Mouse (Mus musculus) heart, embryonic 16.5 days (tissue): Measurements from ENCODE around the gene Crygn. TPM values are rescaled to one million over a fixed set of nuclear protein-coding genes. Genes with fewer than 3 reads are reported as not detected.

ENCODE experiments used
- ATAC-seq: fragments of 200-750 bp; cut with Nextera tagmentation; replicated peaks from 2 replicates; pipeline ENCODE4 v1.8.0; 2017; ENCODE audit warnings: moderate number of reproducible peaks; ENCODE audit not compliant: insufficient read depth, low FRiP score; ENCODE audit errors: extremely low read depth
- H3K27ac ChIP-seq: fragments of 300-500 bp; sonication (generic); 2 replicates; pipeline ENCODE4 v1.5.1; 2014; ENCODE audit warnings: mild to moderate bottlenecking, low read length, control low read depth, moderate library complexity
- H3K27me3 ChIP-seq: fragments of 300-500 bp; sonication (generic); 2 replicates; pipeline ENCODE4 v1.6.1; 2014; ENCODE audit warnings: low read length, mixed read lengths; ENCODE audit not compliant: control insufficient read depth, insufficient read depth
- H3K36me3 ChIP-seq: fragments of 300-500 bp; sonication (generic); 2 replicates; pipeline ENCODE4 v1.6.1; 2014; ENCODE audit not compliant: control insufficient read depth, insufficient read depth
- H3K4me1 ChIP-seq: fragments of 300-500 bp; sonication (generic); 2 replicates; pipeline ENCODE4 v1.6.1; 2014; ENCODE audit warnings: low read length, mixed read lengths; ENCODE audit not compliant: control insufficient read depth, insufficient read depth
- H3K4me2 ChIP-seq: fragments of 300-500 bp; sonication (generic); 2 replicates; pipeline ENCODE4 v1.6.1; 2014; ENCODE audit warnings: low read depth, mild to moderate bottlenecking, control low read depth, low read length
- H3K4me3 ChIP-seq: fragments of 300-500 bp; sonication (generic); 2 replicates; pipeline ENCODE4 v1.5.1; 2014; ENCODE audit warnings: mild to moderate bottlenecking, control low read depth, low read length
- H3K9ac ChIP-seq: fragments of 300-500 bp; sonication (generic); 2 replicates; pipeline ENCODE4 v1.6.1; 2014; ENCODE audit warnings: low read length, control low read depth
- H3K9me3 ChIP-seq: fragments of 300-500 bp; sonication (generic); replicated peaks from 2 replicates; pipeline ENCODE4 v1.6.1; 2016; ENCODE audit warnings: low read length; ENCODE audit not compliant: control insufficient read depth
- WGBS: fragments of 180-500 bp; shearing (Covaris S2); extraction: QIAGEN DNeasy Blood & Tissue Kit; methylation state at CpG from one replicate; pipeline ENCODE4 v1.1.7; 2014; 5-methylcytosine and 5-hydroxymethylcytosine counted together
- polyA plus RNA-seq: library from polyadenylated mRNA; unstranded; fragments of >200 nt; fragmentation: Nextera tagmentation; extraction: Ambion mirVana; gene quantifications from 2 replicates; pipeline ENCODE4 v1.2.1, GENCODE M21; 2015

Gene Crygn
- polyA plus RNA-seq, 1 experiment from 2014 or later = 1.7 TPM

DNA sequence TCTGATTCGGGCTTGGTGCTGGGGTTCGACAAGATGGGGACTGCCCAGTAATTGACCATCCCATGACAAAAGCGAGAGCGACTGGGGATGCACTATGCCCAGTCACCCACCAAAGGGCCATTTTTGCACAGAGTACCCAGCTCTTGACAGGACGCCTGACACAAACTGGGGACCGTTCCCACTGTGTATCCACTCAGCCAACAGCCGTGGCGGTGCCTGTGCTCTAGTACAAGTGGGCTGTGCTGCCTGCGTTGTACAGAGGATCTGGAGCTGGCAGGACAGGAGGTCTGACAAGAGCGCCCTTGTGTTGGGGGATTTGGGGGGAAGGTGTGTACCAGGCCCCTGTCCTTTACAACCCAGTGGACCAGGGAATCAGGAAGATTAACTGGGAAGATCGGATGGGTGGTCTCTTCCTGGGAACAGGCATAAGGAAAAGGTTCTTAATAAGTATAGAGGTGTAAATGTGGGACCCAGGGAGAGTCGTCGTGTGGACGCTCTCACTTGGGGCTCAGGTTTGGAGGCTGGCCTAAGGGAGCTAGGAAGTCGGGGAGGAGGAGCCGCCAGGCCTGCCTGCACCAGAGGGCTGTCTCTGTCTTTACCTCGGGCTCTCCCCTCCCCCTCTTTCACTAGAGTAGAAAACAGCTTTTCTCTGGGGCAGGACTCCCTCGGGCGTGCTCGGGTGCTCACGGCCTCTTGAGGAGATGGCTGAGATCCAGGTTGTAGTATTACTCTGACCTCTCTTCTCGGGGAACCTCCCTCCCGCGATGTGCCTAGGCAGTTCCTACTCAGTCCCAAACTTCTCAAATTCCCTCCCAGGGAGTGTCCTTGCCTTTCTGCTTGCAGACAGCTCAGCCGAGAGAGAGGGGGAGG lies 6.3 kb downstream of the Crygn start:
- Histone ChIP-seq H3K4me2 (peak overlapping the region; percentile 96), H3K9ac (peak overlapping the region; percentile 95), H3K4me1 (peaks cover 23% of the 10 kb centered on the region), H3K4me3 (peak overlapping the region; percentile 76), H3K36me3 (no peaks in the 10 kb centered on the region), H3K27me3 (no peaks in the 10 kb centered on the region), H3K9me3 (no peaks in the 10 kb centered on the region), H3K27ac (peak overlapping the region; percentile 98)
- WGBS = 1% methylated on average over 25 of the region's 25 CpGs
- ATAC-seq = peak; percentile 63

DNA sequence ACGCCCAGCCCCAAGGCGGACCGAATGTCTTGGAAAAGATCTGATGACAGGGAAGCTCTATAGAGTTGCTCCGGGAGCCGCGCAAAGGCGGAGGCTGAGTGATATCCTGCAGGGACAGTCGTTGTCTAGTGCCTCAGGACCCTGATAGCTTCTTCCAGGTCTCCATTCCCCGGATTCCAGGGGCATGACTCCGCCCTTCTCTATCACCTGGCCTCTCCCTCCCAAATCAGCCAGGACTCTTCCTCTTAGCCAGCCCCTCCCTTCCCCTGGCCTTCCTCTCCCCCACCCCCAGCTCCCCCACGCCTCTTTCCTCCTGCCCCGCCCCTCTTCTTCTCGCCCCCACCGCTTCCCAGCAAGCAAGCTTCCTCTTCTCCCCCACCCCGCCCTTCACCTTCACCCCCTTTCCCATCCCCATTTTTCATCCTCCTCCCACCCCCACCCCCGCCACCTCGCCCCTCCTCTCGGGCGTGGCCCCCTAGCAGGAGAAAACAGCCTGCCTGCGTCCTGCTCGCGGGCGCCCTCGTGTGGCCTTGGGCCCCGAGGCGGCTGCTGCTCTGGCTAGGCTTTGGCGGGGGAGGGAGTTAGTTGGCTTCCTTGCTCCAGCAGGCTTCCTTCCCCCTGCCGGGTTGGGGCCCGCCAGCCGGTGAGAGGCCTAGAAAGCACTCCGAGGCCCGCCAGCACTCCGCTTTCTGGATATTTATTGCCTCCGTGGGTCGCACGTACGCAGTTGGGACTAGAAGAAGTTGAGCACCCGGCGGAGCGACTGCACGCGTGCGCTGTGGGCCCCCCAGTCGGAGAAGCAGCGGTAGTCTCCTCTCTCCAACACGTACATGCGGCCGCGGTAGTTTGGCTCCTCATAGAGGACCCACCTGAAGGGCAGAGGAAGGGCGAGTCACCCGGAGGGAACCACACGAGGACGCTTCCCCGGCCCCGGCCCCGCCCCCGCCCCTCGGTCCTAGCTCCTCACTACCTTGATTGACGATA lies 7.2 kb downstream of the Crygn start:
- H3K9me3 ChIP-seq = no peaks in the 10 kb centered on the region
- no peaks in the 10 kb centered on the region for H3K36me3 ChIP-seq
- no peaks in the 10 kb centered on the region for H3K27me3 ChIP-seq
- 1% methylated on average over 58 of the region's 59 CpGs for WGBS
- H3K4me1 ChIP-seq = peaks cover 23% of the 10 kb centered on the region
- H3K4me2 ChIP-seq = peak overlapping the region; percentile 96
- H3K9ac ChIP-seq = peak overlapping the region; percentile 95
- H3K4me3 ChIP-seq = peak overlapping the region; percentile 76
- peak overlapping the region; percentile 98 for H3K27ac ChIP-seq
- peak; percentile 82 for ATAC-seq

DNA sequence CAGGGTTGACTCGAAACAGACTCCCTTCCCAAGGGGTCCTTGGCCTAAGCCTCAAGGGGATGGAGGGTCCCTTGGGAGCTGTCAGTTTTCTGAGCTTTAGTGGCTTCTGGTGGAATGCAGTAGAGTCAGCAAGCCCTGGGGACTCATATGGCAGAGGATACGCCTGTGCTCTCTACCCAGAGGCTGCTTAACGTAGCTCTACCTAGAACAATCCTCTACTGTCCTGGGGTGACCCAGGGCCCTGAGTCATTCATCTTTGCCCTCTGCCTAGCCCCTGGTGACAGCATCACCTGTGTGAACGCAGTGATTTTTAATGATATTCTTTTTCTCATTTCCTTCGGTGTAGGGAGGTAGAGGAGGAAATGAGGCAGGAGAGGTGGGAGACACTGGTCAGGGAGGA lies 8.1 kb downstream of the Crygn start:
- H3K4me3 ChIP-seq = peak overlapping the region; percentile 76
- peak overlapping the region; percentile 74 for H3K9ac ChIP-seq
- H3K9me3 ChIP-seq = no peaks in the 10 kb centered on the region
- no peaks in the 10 kb centered on the region for H3K27me3 ChIP-seq
- peaks cover 23% of the 10 kb centered on the region for H3K4me1 ChIP-seq
- peak overlapping the region; percentile 69 for H3K27ac ChIP-seq
- no peaks in the 10 kb centered on the region for H3K36me3 ChIP-seq
- 57% methylated on average over 5 of the region's 5 CpGs for WGBS
- peak overlapping the region; percentile 96 for H3K4me2 ChIP-seq
- no peak for ATAC-seq

DNA sequence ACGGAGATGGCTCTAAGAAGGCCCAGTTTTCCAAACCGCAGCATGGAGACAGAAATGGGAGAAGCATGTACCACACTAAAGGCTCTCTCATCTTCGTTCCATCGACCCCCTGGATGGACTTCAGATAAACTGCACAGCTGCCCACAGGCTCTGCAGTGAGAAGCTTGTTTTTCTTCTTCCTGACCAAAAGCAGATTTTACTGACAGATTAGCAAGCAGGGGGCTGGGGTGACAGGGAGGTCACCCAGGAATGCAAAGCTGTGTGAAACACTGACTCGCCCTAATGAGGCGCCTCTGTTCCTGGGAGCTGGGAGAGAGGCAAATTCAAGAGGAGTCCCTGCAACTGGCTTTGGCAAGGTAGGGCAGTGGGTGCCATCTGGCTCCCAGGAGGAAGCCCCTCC lies 10.3 kb downstream of the Crygn start:
- H3K9ac ChIP-seq = no peak overlapping the region
- no peak overlapping the region for H3K4me3 ChIP-seq
- 28% methylated on average over 6 of the region's 6 CpGs for WGBS
- no peaks in the 10 kb centered on the region for H3K36me3 ChIP-seq
- H3K4me2 ChIP-seq = no peak overlapping the region
- H3K9me3 ChIP-seq = no peaks in the 10 kb centered on the region
- no peak overlapping the region for H3K27ac ChIP-seq
- H3K4me1 ChIP-seq = peaks cover 23% of the 10 kb centered on the region
- no peaks in the 10 kb centered on the region for H3K27me3 ChIP-seq
- no peak for ATAC-seq

DNA sequence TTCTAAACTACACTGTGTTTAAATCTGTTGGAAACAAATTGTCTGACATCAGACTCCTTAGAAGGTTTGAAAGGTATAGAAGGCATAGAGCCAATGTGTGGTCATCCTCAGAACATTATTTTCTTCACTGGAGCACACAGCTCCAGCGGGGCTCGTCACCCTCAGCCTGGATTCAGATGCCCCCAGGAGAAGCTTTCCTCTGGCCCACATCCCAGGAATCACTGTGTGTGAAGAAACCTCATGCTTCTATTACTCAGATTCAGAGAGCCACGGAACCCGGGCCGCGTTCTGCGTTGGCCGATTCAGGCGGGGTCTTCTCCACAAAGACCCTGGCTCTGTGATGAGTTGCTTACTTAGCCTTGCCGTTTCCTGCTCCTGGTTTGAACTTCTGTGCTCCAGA lies 13.9 kb downstream of the Crygn start:
- 88% methylated on average over 10 of the region's 10 CpGs for WGBS
- Histone ChIP-seq H3K27ac (no peak overlapping the region), H3K9ac (no peak overlapping the region), H3K4me1 (peaks cover 14% of the 10 kb centered on the region), H3K4me3 (no peak overlapping the region), H3K4me2 (no peak overlapping the region), H3K36me3 (no peaks in the 10 kb centered on the region), H3K27me3 (no peaks in the 10 kb centered on the region), H3K9me3 (no peaks in the 10 kb centered on the region)
- ATAC-seq = no peak

DNA sequence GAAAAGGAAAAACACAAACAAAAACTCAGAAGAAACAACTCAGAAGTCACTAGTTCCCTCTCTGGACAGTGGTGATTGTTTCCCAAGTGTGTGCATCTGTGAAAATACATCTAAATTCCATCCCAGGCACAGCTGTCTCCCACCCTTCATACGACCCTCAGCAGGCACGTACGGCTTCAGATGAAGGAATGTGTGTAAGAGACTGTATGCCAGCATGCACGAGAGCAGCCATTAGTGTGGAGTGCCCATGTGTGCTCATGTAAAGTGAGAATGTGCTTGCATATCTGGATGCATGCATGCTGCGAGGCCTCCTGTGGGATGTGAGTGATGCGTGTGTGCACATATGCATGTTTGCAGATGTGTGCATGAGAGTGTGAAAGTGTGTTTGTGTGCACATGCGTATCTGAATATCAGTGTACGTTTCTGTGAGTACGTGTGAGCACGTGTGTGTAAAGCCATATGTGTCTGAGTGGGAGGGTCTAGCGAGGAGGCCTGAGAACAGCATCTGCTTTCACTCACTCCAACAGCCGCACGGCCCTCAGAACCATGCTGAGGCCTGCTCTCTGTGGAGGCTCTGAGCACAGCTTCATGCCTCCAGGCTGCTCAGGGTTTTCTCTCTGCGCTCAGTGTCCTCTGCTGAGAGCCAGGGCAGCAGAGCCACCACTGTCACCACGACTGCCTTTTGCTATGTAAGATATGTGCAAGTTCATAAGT lies 16.5 kb downstream of the Crygn start:
- H3K4me1 ChIP-seq = peaks cover 14% of the 10 kb centered on the region
- H3K9me3 ChIP-seq = no peaks in the 10 kb centered on the region
- ATAC-seq = no peak
- WGBS = 57% methylated on average over 15 of the region's 15 CpGs
- no peak overlapping the region for H3K4me2 ChIP-seq
- no peak overlapping the region for H3K4me3 ChIP-seq
- no peaks in the 10 kb centered on the region for H3K36me3 ChIP-seq
- H3K9ac ChIP-seq = no peak overlapping the region
- H3K27me3 ChIP-seq = no peaks in the 10 kb centered on the region
- H3K27ac ChIP-seq = no peak overlapping the region

DNA sequence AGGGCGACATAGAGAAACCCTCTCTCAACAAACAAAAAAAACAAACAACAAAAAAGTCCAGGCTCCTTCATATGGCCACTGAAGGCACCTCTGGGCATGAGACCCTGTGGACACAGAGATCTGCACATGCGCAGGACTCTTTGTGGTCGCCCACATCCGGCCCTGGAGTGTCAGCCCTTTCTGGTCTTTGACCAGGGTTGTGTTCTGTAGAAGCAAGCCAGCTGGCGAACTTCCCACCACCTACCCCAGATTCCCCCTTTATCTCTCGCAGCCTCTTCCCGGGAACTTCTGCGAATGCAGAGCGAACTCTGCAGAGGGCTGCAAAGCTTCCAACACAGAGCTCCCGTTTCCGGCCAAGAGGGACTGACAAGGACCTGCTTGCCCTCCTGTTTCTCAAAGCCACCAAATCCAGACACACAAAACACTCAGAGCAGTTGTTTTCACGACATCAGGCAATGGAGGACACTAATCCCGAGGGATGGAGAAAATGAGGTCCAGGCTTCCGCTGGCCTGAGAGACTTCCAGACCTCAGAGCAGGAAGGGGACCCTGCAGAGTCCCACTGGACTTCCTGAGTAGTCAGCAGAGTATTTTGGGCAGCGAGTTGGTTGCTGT lies 18.6 kb downstream of the Crygn start:
- ATAC-seq = peak; percentile 90
- no peaks in the 10 kb centered on the region for H3K27me3 ChIP-seq
- H3K4me1 ChIP-seq = peaks cover 14% of the 10 kb centered on the region
- H3K9ac ChIP-seq = peak overlapping the region; percentile 62
- peak overlapping the region; percentile 88 for H3K27ac ChIP-seq
- peak overlapping the region; percentile 66 for H3K4me2 ChIP-seq
- peak overlapping the region; percentile 35 for H3K4me3 ChIP-seq
- H3K36me3 ChIP-seq = no peaks in the 10 kb centered on the region
- H3K9me3 ChIP-seq = no peaks in the 10 kb centered on the region
- WGBS = 9% methylated on average over 15 of the region's 15 CpGs

DNA sequence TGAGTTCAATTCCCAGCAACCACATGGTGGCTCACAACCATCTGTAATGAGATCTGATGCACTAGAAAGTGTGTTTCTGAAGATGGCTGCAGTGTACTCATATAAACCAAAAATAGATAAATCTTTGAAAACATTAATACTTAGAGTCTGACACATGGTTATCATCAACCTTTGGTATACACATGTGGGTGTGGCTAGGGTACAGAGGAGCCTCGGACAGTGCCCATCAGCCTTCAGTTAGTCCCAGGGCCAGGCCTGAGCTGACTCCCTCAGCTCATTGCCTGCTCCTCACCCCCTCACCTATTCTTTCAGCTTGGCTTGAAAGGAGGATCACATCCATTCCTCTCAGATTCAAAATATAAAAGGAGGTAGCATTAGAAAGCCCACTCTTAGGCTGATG lies 19.3 kb downstream of the Crygn start:
- Histone ChIP-seq H3K9ac (no peak overlapping the region), H3K4me2 (no peak overlapping the region)
- no peak for ATAC-seq

More for the DNA sequence above, 19.3 kb downstream of the Crygn start:
- WGBS = 67% methylated on average over 1 of the region's 1 CpGs
- Histone ChIP-seq H3K9me3 (no peaks in the 10 kb centered on the region), H3K27ac (peak overlapping the region; percentile 88), H3K36me3 (no peaks in the 10 kb centered on the region), H3K4me3 (no peak overlapping the region), H3K27me3 (no peaks in the 10 kb centered on the region), H3K4me1 (peaks cover 14% of the 10 kb centered on the region)
